Mouse (Mus musculus) embryonic facial prominence, embryonic 12.5 days (tissue): ENCODE data around the gene Ralb. TPM values are rescaled to one million over a fixed set of nuclear protein-coding genes. Genes with fewer than 3 reads are reported as not detected.
A peak's percentile ranks its signal among the peaks of the same experiment; 100 is the strongest.

Experiments
- ATAC-seq: fragments of 200-750 bp; cut with Nextera tagmentation; 2 replicates; pipeline ENCODE4 v1.8.0; 2017; ENCODE audit not compliant: insufficient number of reproducible peaks, insufficient read depth, low FRiP score, low TSS enrichment
- H3K27ac ChIP-seq: fragments of 300-500 bp; sonication (generic); 2 replicates; pipeline ENCODE4 v1.5.1; 2016; ENCODE audit warnings: mild to moderate bottlenecking
- H3K27me3 ChIP-seq: fragments of 300-500 bp; sonication (generic); 2 replicates; pipeline ENCODE4 v1.6.1; 2016; ENCODE audit warnings: mild to moderate bottlenecking, moderate library complexity
- H3K36me3 ChIP-seq: fragments of 300-500 bp; sonication (generic); 2 replicates; pipeline ENCODE4 v1.6.1; 2016; ENCODE audit warnings: mild to moderate bottlenecking
- H3K4me1 ChIP-seq: fragments of 300-500 bp; sonication (generic); 2 replicates; pipeline ENCODE4 v1.6.1; 2016
- H3K4me2 ChIP-seq: fragments of 300-500 bp; sonication (generic); replicated peaks from 2 replicates; pipeline ENCODE4 v1.6.1; 2016; ENCODE audit warnings: mild to moderate bottlenecking, moderate library complexity
- H3K4me3 ChIP-seq: fragments of 300-500 bp; sonication (generic); 2 replicates; pipeline ENCODE4 v1.5.1; 2016; ENCODE audit warnings: mild to moderate bottlenecking
- H3K9ac ChIP-seq: fragments of 300-500 bp; sonication (generic); 2 replicates; pipeline ENCODE4 v1.6.1; 2016; ENCODE audit warnings: mild to moderate bottlenecking, moderate library complexity
- H3K9me3 ChIP-seq: fragments of 300-500 bp; sonication (generic); 2 replicates; pipeline ENCODE4 v1.6.1; 2016; ENCODE audit warnings: mild to moderate bottlenecking, moderate library complexity
- WGBS: fragments of 180-500 bp; shearing (Covaris S2); methylation state at CpG from one replicate; pipeline ENCODE4 v1.1.7; 2016; 5-methylcytosine and 5-hydroxymethylcytosine counted together
- polyA plus RNA-seq: library from polyadenylated mRNA; unstranded; fragments of >200 nt; fragmentation: Nextera tagmentation; extraction: Ambion mirVana; gene quantifications from 2 replicates; pipeline ENCODE4 v1.2.1, GENCODE M21; 2016

Gene Ralb
- polyA plus RNA-seq, 1 experiment from 2014 or later = 131 TPM

DNA sequence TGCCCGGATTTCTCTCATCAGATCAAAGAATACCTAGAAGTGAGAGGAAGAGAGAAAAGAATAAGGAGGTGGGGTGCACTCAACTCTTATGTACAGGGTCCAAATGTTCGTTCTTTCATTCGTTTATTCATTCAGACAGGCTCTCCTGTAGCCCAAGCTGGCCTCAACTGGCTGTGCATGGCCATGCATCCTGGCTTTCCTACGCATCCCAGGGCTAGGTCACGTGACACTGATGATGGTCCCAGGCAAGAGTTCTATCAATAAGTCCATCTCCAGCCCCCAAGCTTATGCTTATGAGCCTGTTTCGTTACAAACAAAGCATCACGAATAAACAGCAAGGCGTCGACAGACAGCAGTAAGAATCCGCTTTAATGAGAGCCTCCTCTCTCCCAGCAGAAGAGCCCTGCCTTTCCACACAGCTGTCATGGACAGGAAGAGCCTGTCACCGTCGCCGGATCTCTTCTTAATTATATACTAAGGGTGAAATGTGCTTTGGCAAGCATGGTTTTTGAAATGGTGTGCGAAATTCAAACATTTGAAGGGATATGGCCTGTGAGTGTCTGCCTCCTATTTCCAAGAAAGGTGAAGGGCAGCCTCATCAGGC lies 32.7 kb downstream of the Ralb start:
- Histone ChIP-seq H3K4me3 (no peak overlapping the region), H3K9ac (no peak overlapping the region), H3K4me1 (peaks cover 5% of the 10 kb centered on the region; the same call in 1 of the 2 replicates), H3K27ac (no peak overlapping the region), H3K27me3 (no peaks in the 10 kb centered on the region), H3K4me2 (no peak overlapping the region), H3K9me3 (no peaks in the 10 kb centered on the region), H3K36me3 (peaks cover 47% of the 10 kb centered on the region)
- no peak for ATAC-seq
- WGBS = 54% methylated on average over 14 of the region's 14 CpGs

DNA sequence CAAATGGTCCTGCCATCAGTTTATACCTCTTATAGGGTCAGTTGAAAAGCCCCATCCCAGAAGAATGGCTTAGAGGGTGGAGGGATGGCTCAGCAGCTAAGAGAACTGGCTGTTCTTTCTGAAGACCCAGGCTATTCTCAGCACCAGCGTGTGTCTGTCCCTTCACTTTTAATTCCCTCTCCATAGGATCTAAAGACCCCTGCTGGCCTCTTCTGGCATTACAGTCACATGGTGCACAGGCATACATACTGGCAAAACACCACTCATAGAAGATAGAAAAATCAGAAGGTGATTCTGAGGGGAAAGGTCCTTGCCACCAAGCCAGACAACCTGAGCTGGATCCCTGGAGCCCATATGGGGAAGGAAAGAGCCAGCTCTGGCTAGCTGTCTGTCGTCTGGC lies 41.2 kb downstream of the Ralb start:
- Histone ChIP-seq H3K4me1 (no peaks in the 10 kb centered on the region), H3K27me3 (0 out of 2 replicates have a peak, but pooled peaks cover 2% of the 10 kb centered on the region), H3K27ac (no peak overlapping the region), H3K9me3 (no peaks in the 10 kb centered on the region), H3K4me2 (no peak overlapping the region), H3K9ac (no peak overlapping the region), H3K4me3 (no peak overlapping the region), H3K36me3 (no peaks in the 10 kb centered on the region)
- no peak for ATAC-seq
- 44% methylated on average over 2 of the region's 2 CpGs for WGBS

DNA sequence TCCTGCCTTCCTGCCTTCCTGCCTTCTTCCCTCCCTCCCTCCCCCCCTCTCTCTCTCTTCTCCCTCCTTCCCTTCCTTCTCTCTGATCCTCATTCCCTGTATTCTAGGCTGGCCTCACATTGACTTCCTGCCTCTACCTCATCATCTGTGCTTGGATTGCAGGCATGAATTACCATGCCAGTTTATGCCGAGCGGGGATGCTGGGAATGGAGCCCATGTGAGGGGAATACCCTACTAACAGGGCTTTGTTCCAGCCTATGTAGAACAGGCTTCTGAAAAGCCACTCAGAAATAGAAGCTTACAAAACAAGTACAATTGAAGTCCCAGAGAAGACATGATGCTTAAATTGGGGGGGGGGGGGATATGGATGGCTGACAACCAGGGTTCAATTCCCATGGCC lies 44.5 kb downstream of the Ralb start:
- no peaks in the 10 kb centered on the region for H3K9me3 ChIP-seq
- WGBS = 73% methylated on average over 2 of the region's 2 CpGs
- no peak for ATAC-seq
- no peaks in the 10 kb centered on the region for H3K36me3 ChIP-seq
- H3K27me3 ChIP-seq = 0 out of 2 replicates have a peak, but pooled peaks cover 6% of the 10 kb centered on the region
- no peak overlapping the region for H3K4me3 ChIP-seq
- peaks cover 6% of the 10 kb centered on the region; the same call in 1 of the 2 replicates for H3K4me1 ChIP-seq
- H3K4me2 ChIP-seq = no peak overlapping the region
- no peak overlapping the region for H3K27ac ChIP-seq
- no peak overlapping the region for H3K9ac ChIP-seq

DNA sequence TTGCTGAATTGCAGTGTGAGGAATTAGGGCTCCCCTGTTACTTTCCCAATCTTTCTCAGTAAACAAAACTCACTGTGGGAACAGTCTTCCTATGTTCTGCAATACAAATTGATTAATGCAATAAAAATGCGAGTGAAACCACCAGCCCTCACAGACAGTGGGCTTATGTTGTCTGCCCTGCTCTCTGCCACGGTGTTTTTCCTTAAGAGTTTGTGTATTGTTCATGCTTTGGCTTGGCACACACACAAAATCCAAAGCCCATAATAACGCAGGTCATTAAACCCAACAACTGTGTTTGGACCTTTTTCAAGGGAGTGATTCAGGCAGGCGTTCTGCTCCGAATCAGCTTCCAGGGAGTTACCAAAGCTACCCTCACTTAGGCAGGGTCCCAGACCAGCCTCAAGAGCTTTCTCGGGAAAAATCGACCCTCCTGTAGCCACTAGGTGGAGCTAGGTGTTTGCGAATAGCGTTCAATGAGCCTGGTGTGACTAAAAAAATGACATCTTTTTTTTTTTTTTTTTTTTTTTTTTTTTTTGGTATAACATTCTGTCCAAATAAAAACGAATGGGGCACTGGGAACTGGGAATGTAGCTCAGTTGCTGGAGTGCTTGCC lies 46.5 kb downstream of the Ralb start:
- H3K36me3 ChIP-seq = no peaks in the 10 kb centered on the region
- H3K4me1 ChIP-seq = peaks cover 6% of the 10 kb centered on the region; the same call in 1 of the 2 replicates
- 0 out of 2 replicates have a peak, but pooled peaks cover 6% of the 10 kb centered on the region for H3K27me3 ChIP-seq
- ATAC-seq = no peak
- no peak overlapping the region for H3K27ac ChIP-seq
- WGBS = 18% methylated on average over 10 of the region's 10 CpGs
- H3K4me3 ChIP-seq = no peak overlapping the region
- no peak overlapping the region for H3K9ac ChIP-seq
- no peaks in the 10 kb centered on the region for H3K9me3 ChIP-seq
- H3K4me2 ChIP-seq = no peak overlapping the region

DNA sequence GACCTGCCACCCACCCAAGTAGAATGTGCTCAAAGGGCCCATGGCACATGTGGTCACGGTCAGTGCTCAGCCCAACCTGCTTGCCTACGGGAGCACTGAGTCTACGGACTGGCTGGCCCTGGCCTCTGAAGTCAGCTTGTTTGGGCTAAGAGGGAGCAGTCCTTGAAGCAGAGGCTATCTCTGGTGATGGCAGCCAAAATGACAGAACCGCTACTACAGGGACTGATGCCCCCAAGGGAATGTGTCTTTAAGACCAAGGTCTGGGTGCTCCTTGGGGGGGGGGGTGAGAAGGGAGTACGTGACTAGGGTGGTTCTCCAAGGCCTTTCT lies 47.1 kb downstream of the Ralb start:
- no peaks in the 10 kb centered on the region for H3K36me3 ChIP-seq
- H3K4me3 ChIP-seq = no peak overlapping the region
- H3K27ac ChIP-seq = no peak overlapping the region
- H3K4me1 ChIP-seq = peaks cover 6% of the 10 kb centered on the region; the same call in 1 of the 2 replicates
- WGBS = 43% methylated on average over 4 of the region's 5 CpGs
- 0 out of 2 replicates have a peak, but pooled peaks have one; percentile 31 for ATAC-seq
- H3K9ac ChIP-seq = no peak overlapping the region
- no peaks in the 10 kb centered on the region for H3K9me3 ChIP-seq
- 0 out of 2 replicates have a peak overlapping the region, but pooled peaks have one; percentile 24 for H3K4me2 ChIP-seq
- 0 out of 2 replicates have a peak, but pooled peaks cover 6% of the 10 kb centered on the region for H3K27me3 ChIP-seq

DNA sequence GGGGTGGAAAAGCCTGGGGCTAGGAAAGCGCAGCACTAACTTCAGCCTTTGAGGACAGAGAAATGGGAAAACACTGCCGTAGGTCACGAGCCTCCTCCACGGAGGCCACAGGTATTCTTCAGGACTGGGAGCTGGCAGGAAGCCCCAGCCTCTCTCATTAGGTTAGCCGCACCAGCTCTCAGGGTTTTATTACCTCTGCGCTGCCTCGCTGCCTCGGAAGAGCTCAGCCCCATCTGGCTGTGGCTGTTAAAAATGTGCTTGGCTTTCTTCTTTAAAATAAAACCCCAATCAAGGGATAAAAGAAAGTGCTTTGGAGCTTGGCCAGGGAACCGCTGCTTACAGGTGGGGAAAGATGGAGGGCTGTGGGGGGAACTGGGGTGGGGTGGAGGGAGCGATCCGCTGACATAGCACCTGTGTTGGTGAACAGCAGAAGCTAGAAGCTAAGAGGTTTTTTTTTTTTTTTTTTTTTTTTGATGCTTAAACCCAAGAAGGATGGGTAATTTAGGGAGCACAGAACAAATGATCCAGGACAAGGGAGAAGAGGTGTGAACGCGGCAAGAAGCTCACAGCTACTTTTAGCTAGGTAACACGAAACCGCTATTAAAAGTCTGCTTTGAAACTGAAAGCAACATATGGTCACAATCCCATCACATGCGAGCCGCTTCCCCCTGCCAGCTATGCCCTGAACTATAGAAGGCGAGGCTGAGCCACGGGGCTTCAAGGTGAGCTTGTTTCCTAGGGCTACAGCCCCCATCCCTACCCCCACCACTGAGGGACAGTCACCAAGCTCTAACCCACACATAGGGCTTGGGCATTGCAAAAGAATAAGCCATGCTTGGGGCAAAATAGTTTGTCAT lies 47.7 kb downstream of the Ralb start:
- Histone ChIP-seq H3K4me3 (no peak overlapping the region), H3K4me1 (peaks cover 6% of the 10 kb centered on the region; the same call in 1 of the 2 replicates), H3K27ac (no peak overlapping the region), H3K9me3 (no peaks in the 10 kb centered on the region), H3K4me2 (peak overlapping the region; percentile 24), H3K36me3 (no peaks in the 10 kb centered on the region), H3K9ac (no peak overlapping the region), H3K27me3 (0 out of 2 replicates have a peak, but pooled peaks cover 6% of the 10 kb centered on the region)
- 30% methylated on average over 19 of the region's 19 CpGs for WGBS
- 0 out of 2 replicates have a peak, but pooled peaks have one; percentile 29 for ATAC-seq

DNA sequence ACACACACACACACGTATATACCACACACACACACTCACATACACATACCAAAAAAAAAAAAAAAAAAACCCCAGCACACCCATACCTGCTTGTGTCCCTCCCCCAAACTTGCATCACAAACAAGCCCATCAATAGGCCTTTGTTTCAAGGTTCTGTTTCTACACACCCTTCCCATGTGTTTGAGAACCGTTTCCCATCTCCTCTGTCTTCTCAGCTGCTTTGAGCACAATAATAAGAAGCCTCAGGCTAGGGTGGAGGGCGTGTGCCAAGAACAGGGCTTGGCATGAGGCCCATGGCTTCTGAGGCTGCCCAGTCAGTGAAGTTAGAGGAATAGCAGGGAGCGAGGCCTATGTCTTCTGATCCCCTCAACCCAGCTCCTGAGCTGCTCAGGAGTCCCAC lies 50.9 kb downstream of the Ralb start:
- Histone ChIP-seq H3K9me3 (no peaks in the 10 kb centered on the region), H3K9ac (no peak overlapping the region), H3K4me1 (peaks cover 6% of the 10 kb centered on the region; the same call in 1 of the 2 replicates), H3K4me2 (no peak overlapping the region), H3K27ac (no peak overlapping the region), H3K4me3 (no peak overlapping the region), H3K27me3 (0 out of 2 replicates have a peak, but pooled peaks cover 4% of the 10 kb centered on the region), H3K36me3 (no peaks in the 10 kb centered on the region)
- no peak for ATAC-seq
- WGBS = 54% methylated on average over 3 of the region's 4 CpGs

DNA sequence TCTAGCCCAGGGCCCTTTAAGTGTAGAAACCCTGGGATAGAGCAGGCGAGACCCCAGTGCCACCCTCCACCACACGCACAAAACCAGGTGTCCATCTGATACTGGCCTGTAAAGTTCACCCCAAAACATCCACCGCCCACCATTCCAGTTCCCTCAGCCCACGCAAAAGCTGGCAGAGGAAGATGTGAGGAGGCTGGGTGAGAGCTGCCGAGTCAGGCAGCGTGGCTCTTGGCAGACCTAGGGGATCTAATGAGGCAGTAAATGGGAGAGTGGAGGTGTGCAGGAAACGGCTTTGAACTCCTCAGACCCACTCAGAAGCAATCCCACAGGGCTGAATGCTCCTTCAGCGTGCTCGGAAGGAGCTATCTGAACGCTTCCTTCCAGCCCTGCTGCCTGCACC lies 53.2 kb downstream of the Ralb start:
- Histone ChIP-seq H3K4me1 (no peaks in the 10 kb centered on the region), H3K4me3 (no peak overlapping the region), H3K9ac (no peak overlapping the region), H3K36me3 (no peaks in the 10 kb centered on the region), H3K9me3 (no peaks in the 10 kb centered on the region), H3K4me2 (no peak overlapping the region), H3K27ac (no peak overlapping the region), H3K27me3 (0 out of 2 replicates have a peak, but pooled peaks cover 4% of the 10 kb centered on the region)
- no peak for ATAC-seq
- 69% methylated on average over 10 of the region's 10 CpGs for WGBS

DNA sequence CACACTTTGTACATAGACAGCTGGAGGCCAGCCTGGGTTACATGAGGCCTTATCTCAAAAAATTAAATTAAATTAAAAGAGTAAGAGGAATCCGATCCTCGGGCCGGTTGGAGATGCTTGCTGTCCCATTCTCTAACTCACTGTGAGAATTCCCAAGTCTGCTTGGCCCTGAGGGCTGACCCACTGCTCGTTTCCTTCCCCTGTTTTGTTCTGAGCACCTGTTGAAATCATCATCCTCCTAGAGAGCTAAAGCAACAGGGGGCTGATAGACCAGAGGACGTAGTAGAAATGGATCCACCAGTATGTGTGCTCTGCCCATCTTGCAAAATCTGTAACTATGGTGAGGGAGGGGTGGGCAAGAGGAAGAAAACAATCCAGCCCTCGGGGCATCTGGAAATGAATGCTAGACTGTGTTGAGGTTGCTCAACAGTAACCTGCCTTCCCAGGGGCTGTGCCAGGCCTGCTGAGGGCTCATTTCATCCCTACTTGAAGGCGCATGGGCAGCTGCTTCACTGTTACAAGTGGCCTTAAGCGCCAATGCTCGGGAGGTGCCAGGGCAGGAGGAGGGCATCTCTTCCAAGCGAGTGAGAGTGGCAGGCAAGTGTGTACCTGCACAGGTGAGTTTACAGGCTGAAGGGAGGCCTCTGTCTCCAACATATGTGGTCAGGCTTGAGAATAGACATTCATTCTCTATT lies 53.8 kb downstream of the Ralb start:
- no peak overlapping the region for H3K9ac ChIP-seq
- 0 out of 2 replicates have a peak, but pooled peaks cover under 1% of the 10 kb centered on the region for H3K27me3 ChIP-seq
- H3K4me1 ChIP-seq = no peaks in the 10 kb centered on the region
- H3K4me2 ChIP-seq = no peak overlapping the region
- H3K4me3 ChIP-seq = no peak overlapping the region
- H3K27ac ChIP-seq = no peak overlapping the region
- H3K36me3 ChIP-seq = no peaks in the 10 kb centered on the region
- no peak for ATAC-seq
- 66% methylated on average over 10 of the region's 10 CpGs for WGBS
- H3K9me3 ChIP-seq = no peaks in the 10 kb centered on the region

DNA sequence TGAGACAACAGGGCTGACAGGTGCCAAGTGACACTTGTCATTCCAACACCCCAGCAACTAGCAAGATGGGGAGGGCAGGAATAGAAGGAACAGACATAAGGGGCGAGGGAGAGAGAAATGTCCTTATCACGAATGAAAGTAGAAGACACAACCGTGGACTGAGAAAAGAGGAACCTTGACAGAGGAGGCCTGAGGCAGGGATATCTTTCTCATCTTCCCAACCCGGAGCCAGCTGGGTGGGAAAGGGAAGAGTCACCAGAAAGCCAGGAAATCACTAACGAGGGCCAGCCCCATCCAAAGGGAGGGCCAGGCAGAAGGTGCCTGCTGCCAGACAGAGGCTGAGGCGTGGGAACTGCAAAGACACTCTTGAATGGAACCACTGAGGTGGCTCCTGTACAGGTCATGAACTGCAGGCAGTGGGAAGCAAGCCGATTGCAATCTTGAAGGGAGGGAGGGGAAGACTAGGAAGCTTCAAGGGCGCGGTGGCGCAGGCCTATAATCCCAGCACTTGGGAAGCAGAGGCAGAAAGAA lies 57.8 kb downstream of the Ralb start:
- no peak overlapping the region for H3K27ac ChIP-seq
- H3K4me1 ChIP-seq = no peaks in the 10 kb centered on the region
- no peaks in the 10 kb centered on the region for H3K36me3 ChIP-seq
- no peaks in the 10 kb centered on the region for H3K27me3 ChIP-seq
- WGBS = 63% methylated on average over 10 of the region's 10 CpGs
- H3K9me3 ChIP-seq = no peaks in the 10 kb centered on the region
- no peak overlapping the region for H3K4me2 ChIP-seq
- no peak overlapping the region for H3K9ac ChIP-seq
- no peak overlapping the region for H3K4me3 ChIP-seq
- ATAC-seq = no peak
